ENCODE assay signal across 41 mouse cellular contexts in the genomic region with DNA sequence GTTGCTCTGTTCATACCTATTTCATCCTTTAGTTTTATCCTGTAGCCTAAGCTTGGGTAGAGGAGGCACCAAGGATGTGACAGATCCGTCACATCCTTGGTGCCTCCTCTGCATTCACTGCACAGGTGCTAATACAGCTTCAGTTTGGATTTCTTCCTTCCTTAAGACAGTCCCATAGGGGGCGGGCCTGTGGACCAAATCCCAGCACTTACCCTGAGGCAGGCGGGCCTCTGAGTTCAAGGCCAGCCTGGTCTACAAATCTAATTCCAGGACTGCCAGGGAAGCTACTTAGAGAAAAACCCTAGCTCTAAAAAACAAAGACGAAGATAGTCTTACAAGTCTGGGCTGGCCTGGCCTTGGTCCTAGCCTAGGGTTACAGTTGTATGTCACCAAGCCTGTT. TPM values are rescaled to one million over a fixed set of nuclear protein-coding genes. Genes with fewer than 3 reads are reported as not detected.
"Had no signal": no experiment of that assay in that cellular context is flagged by ENCODE, and none has a peak within 500 bp of the region (broad histone marks: within the 10 kb centered on the region; RNA-seq: fewer than 3 reads in every experiment).

No protein-coding gene starts in this region.

- H3K4me2 ChIP-seq: heart, embryonic 12.5 days; hindbrain, embryonic 12.5 days; hindbrain, embryonic 14.5 days; intestine, embryonic 15.5 days; limb, embryonic 13.5 days; limb, embryonic 15.5 days; liver, embryonic 12.5 days had no signal

- H3K27me3 ChIP-seq: heart, embryonic 12.5 days; hindbrain, embryonic 12.5 days; intestine, embryonic 15.5 days; limb, embryonic 13.5 days; limb, embryonic 15.5 days; liver, embryonic 12.5 days had no signal

- H3K36me3 ChIP-seq: heart, embryonic 10.5 days; heart, embryonic 12.5 days; hindbrain, embryonic 10.5 days; hindbrain, embryonic 12.5 days; intestine, embryonic 15.5 days; limb, embryonic 13.5 days; limb, embryonic 15.5 days; liver, embryonic 12.5 days had no signal

- ATAC-seq: hindbrain, embryonic 16.5 days; inflammation-experienced regulatory T-cells, adult 6 months; intestine, embryonic 15.5 days; intestine, postnatal 0 days; liver, embryonic 12.5 days had no signal

- H3K9ac ChIP-seq: heart, embryonic 12.5 days; hindbrain, embryonic 12.5 days; hindbrain, embryonic 14.5 days; intestine, embryonic 15.5 days; limb, embryonic 13.5 days; limb, embryonic 15.5 days; liver, embryonic 12.5 days; liver, embryonic 14.5 days had no signal

- H3K27ac ChIP-seq: gastrocnemius, adult 2 months; heart, embryonic 10.5 days; hindbrain, embryonic 10.5 days; hindbrain, embryonic 12.5 days; hindbrain, embryonic 14.5 days; intestine, embryonic 15.5 days; layer of hippocampus, adult 2 months; left cerebral cortex, adult 2 months; limb, embryonic 13.5 days; limb, embryonic 15.5 days; liver, embryonic 12.5 days; liver, embryonic 14.5 days had no signal

- H3K4me1 ChIP-seq: heart, embryonic 10.5 days; heart, embryonic 12.5 days; hindbrain, embryonic 10.5 days; hindbrain, embryonic 12.5 days; intestine, embryonic 15.5 days; limb, embryonic 13.5 days; limb, embryonic 15.5 days; liver, embryonic 12.5 days had no signal

- H3K9me3 ChIP-seq: heart, embryonic 10.5 days; heart, embryonic 12.5 days; hindbrain, embryonic 10.5 days; hindbrain, embryonic 12.5 days; intestine, embryonic 15.5 days; limb, embryonic 13.5 days; limb, embryonic 15.5 days; liver, embryonic 12.5 days had no signal

- H3K4me3 ChIP-seq: gastrocnemius, adult 2 months; heart, embryonic 10.5 days; heart, embryonic 12.5 days; hindbrain, embryonic 10.5 days; hindbrain, embryonic 12.5 days; intestine, embryonic 15.5 days; layer of hippocampus, adult 2 months; left cerebral cortex, adult 2 months; limb, embryonic 13.5 days; limb, embryonic 15.5 days; liver, embryonic 12.5 days had no signal

- DNase-seq: gastrocnemius, adult 2 months; gastrocnemius, postnatal 10 days; gastrocnemius, postnatal 25 days; heart, adult 18-20 months; heart, postnatal 10 days; heart, postnatal 4 days; kidney, adult 18-20 months; kidney, adult 8-10 months; kidney, postnatal 10 days; kidney, postnatal 25 days; kidney, postnatal 4 days had no signal

RNA-seq across cellular contexts. Expression of a gene that starts 2.0 kb away (rescaled TPM):
- total RNA-seq: gastrocnemius, adult 2 months; gastrocnemius, postnatal 10 days; gastrocnemius, postnatal 25 days; gastrocnemius, postnatal 4 days; granulocyte monocyte progenitor cell, adult 5-6 weeks; heart, adult 18-20 months; heart, adult 8-10 months; heart, postnatal 10 days; heart, postnatal 25 days; heart, postnatal 4 days; layer of hippocampus, adult 2 months; layer of hippocampus, postnatal 10 days; layer of hippocampus, postnatal 25 days; left cerebral cortex, adult 2 months; left cerebral cortex, postnatal 14 days; left cerebral cortex, postnatal 36 days; liver, adult 2 months had no signal
- polyA plus RNA-seq: heart, embryonic 10.5 days; heart, embryonic 12.5 days; heart, embryonic 14.5 days; heart, embryonic 16.5 days; hindbrain, embryonic 12.5 days; hindbrain, embryonic 14.5 days; hindbrain, embryonic 16.5 days; inflammation-experienced regulatory T-cells, adult 6 months; intestine, embryonic 15.5 days; intestine, postnatal 0 days; kidney, embryonic 14.5 days; limb, embryonic 11.5 days; limb, embryonic 13.5 days; limb, embryonic 15.5 days; liver, adult 2 months; liver, embryonic 14.5 days; liver, embryonic 16.5 days had no signal

RNA-seq across cellular contexts. Expression of a gene that starts 18.2 kb away (rescaled TPM):
- total RNA-seq: gastrocnemius, adult 2 months; gastrocnemius, postnatal 10 days; gastrocnemius, postnatal 25 days; gastrocnemius, postnatal 4 days; granulocyte monocyte progenitor cell, adult 5-6 weeks; heart, adult 18-20 months; heart, adult 8-10 months; heart, postnatal 10 days; heart, postnatal 25 days; heart, postnatal 4 days; layer of hippocampus, adult 2 months; layer of hippocampus, postnatal 25 days; left cerebral cortex, adult 2 months; left cerebral cortex, postnatal 14 days; left cerebral cortex, postnatal 36 days; liver, adult 2 months had no signal
- polyA plus RNA-seq: heart, embryonic 10.5 days; heart, embryonic 12.5 days; heart, embryonic 14.5 days; heart, embryonic 16.5 days; hindbrain, embryonic 10.5 days; hindbrain, embryonic 12.5 days; hindbrain, embryonic 14.5 days; hindbrain, embryonic 16.5 days; inflammation-experienced regulatory T-cells, adult 6 months; intestine, embryonic 15.5 days; kidney, embryonic 14.5 days; kidney, embryonic 16.5 days; limb, embryonic 11.5 days; limb, embryonic 13.5 days; limb, embryonic 15.5 days; liver, adult 2 months; liver, embryonic 12.5 days; liver, embryonic 14.5 days; liver, embryonic 16.5 days had no signal
